In the genomic region with DNA sequence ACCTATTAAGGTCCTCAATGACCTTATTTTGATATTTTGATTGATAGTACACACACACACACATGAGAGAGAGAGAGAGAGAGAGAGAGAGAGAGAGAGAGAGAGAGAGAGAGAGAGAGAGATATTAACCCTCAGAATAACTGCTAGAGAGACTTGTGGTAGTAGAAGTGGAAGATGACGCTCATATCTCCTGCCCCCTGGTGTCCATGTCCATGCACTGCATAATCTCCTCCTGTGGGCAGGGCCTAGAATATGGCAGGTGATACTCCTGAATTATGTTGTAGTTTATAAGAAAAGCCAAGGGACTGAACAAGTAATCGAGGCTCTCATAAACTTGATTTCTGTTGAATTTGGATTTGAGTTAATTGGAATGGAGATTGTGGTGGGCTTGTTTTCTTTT, we compare ENCODE assay signal across 7 mouse cellular contexts.
DNase-seq lines count a peak whose midpoint lies in the region; ATAC-seq and TF ChIP-seq lines count a peak whose summit lies in the region.
"Not testable (repeated sequence)": the region's sequence is repeated elsewhere in the genome, so short reads cannot be mapped to it uniquely, and the experiment has no call there.

No protein-coding gene starts in this region.

- not testable (repeated sequence) for H3K9ac ChIP-seq in hindbrain, embryonic 11.5 days (ENCODE audit: low read depth, low read length); limb, embryonic 11.5 days (ENCODE audit: low read length); stomach, postnatal 0 days (ENCODE audit: low read length)

- H3K9me3 ChIP-seq in hindbrain, embryonic 11.5 days (ENCODE audit: control insufficient read depth, low read length); limb, embryonic 11.5 days (ENCODE audit: control insufficient read depth, low read length); stomach, postnatal 0 days (ENCODE audit: control insufficient read depth, low read length): not testable (repeated sequence)

- H3K27me3 ChIP-seq in hindbrain, embryonic 11.5 days (ENCODE audit: control insufficient read depth, insufficient read depth, low read length); limb, embryonic 11.5 days (ENCODE audit: control insufficient read depth, insufficient read depth, low read length); stomach, postnatal 0 days (ENCODE audit: control insufficient read depth, insufficient read depth, low read length): not testable (repeated sequence)

- not testable (repeated sequence) for H3K27ac ChIP-seq in hindbrain, embryonic 11.5 days (ENCODE audit: low read depth, low read length); limb, embryonic 11.5 days (replicated peaks; ENCODE audit: low read depth, low read length); stomach, postnatal 0 days (replicated peaks)

- not testable (repeated sequence) for H3K4me3 ChIP-seq in hindbrain, embryonic 11.5 days (ENCODE audit: low read depth, low read length); limb, embryonic 11.5 days (ENCODE audit: low read depth, low read length); stomach, postnatal 0 days (ENCODE audit: low read depth, low read length)

- DNase-seq in ES-CJ7 (ENCODE audit: low read depth, low spot score) = peak; percentile 75
- peak; percentile 61 for DNase-seq in adrenal gland, postnatal 10 days
- DNase-seq in embryo, embryonic 10.5 days (ENCODE audit: low spot score) = peak; percentile 17
- DNase-seq in hindbrain, embryonic 11.5 days (ENCODE audit: low spot score) = peak; percentile 27
- DNase-seq in limb, embryonic 11.5 days (ENCODE audit: low spot score) = peak; percentile 21
- DNase-seq in mesoderm, embryonic 11.5 days (ENCODE audit: low read depth, low spot score) = peak; percentile 23
- peak; percentile 17 for DNase-seq in stomach, postnatal 0 days (ENCODE audit: low spot score)

- not testable (repeated sequence) for H3K4me1 ChIP-seq in hindbrain, embryonic 11.5 days (replicated peaks; ENCODE audit: control insufficient read depth, insufficient read depth, low read length); limb, embryonic 11.5 days (ENCODE audit: control insufficient read depth, insufficient read depth, low read length); stomach, postnatal 0 days (replicated peaks; ENCODE audit: control insufficient read depth, insufficient read depth)

- H3K36me3 ChIP-seq in hindbrain, embryonic 11.5 days (ENCODE audit: control insufficient read depth, insufficient read depth, low read length); limb, embryonic 11.5 days (ENCODE audit: control insufficient read depth, insufficient read depth, low read length); stomach, postnatal 0 days (ENCODE audit: control insufficient read depth, insufficient read depth, low read length): not testable (repeated sequence)

- TF ChIP-seq CTCF in stomach, postnatal 0 days (IDR thresholded peaks at IDR 0.05; ENCODE audit: low read depth) = peak; percentile 67

- not testable (repeated sequence) for TF ChIP-seq EP300 in stomach, postnatal 0 days (optimal IDR thresholded peaks at IDR 0.05)

- not testable (repeated sequence) for H3K4me2 ChIP-seq in hindbrain, embryonic 11.5 days (replicated peaks; ENCODE audit: low read depth, low read length); limb, embryonic 11.5 days (ENCODE audit: low read depth, severe bottlenecking); stomach, postnatal 0 days (replicated peaks; ENCODE audit: low read depth)

- 66% methylated on average over 2 of the region's 2 CpGs for WGBS in hindbrain, embryonic 11.5 days
- WGBS in limb, embryonic 11.5 days = 56% methylated on average over 2 of the region's 2 CpGs
- 60% methylated on average over 2 of the region's 2 CpGs for WGBS in stomach, postnatal 0 days

- not testable (repeated sequence) for ATAC-seq in hindbrain, embryonic 11.5 days (ENCODE audit: low FRiP score); limb, embryonic 11.5 days (ENCODE audit: insufficient number of reproducible peaks, low FRiP score, low TSS enrichment, low read depth); stomach, postnatal 0 days (ENCODE audit: low FRiP score, low TSS enrichment)

Comparison
In these comparisons a context has a peak if more than half of its experiments do, and no peak if none do; other contexts are left out.
1. DNase-seq: peak in every context shown above with its lines; median percentile 75 in ES-CJ7; 61 in adrenal gland, postnatal 10 days; 27 in hindbrain, embryonic 11.5 days; 23 in mesoderm, embryonic 11.5 days; 21 in limb, embryonic 11.5 days; 17 in embryo, embryonic 10.5 days; 17 in stomach, postnatal 0 days.